Mouse (Mus musculus): ENCODE data around the gene Fam78a. TPM values are rescaled to one million over a fixed set of nuclear protein-coding genes. Genes with fewer than 3 reads are reported as not detected.

Fam78a gene
- polyA plus RNA-seq, 1 experiment from 2014 or later = 2.5 TPM

DNA sequence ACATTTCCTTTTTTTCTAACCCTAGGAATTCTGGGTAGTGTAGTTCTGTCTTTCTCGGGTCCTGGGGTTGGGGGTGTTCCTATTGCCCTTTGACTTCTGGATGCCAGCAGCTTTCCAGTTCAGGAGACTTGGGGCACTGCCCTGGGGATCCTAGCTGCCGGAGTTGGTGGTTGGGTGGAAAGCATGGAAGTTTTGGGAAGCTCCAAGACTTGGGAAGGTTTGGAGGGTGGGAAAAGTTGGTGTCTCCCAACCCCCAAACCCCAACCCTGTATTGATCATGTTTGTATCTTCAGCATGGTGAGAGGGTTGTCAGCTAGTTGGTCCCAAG is 179 bp upstream of the Fam78a start:
- TF ChIP-seq CTCF (IDR thresholded peaks at IDR 0.05) (no peak), EP300 (IDR thresholded peaks at IDR 0.05) (no peak)
- Histone ChIP-seq H3K9me3 (ENCODE audit: low read length) (no peaks in the 10 kb centered on the region), H3K27ac (ENCODE audit: low read length) (no peak overlapping the region)

GRCm38 (mm10) chr2:32083159-32084011 is 1.3 kb downstream of the Fam78a start:
- Histone ChIP-seq H3K27ac (ENCODE audit: low read length) (no peak overlapping the region), H3K9me3 (ENCODE audit: low read length) (no peaks in the 10 kb centered on the region), H3K27me3 (replicated peaks; ENCODE audit: insufficient read depth, low read length) (peaks cover 28% of the 10 kb centered on the region), H3K4me3 (ENCODE audit: low read depth, low read length) (peak overlapping the region; percentile 57), H3K4me2 (replicated peaks; ENCODE audit: low read depth, low read length) (peak overlapping the region; percentile 86), H3K9ac (replicated peaks; ENCODE audit: low read depth) (0 out of 2 replicates have a peak overlapping the region, but pooled peaks have one; percentile 26), H3K4me1 (ENCODE audit: insufficient read depth, low read depth, low read length) (peaks cover 5% of the 10 kb centered on the region; the same call in 1 of the 2 replicates), H3K36me3 (ENCODE audit: insufficient read depth, low read length) (no peaks in the 10 kb centered on the region)
- DNase-seq (ENCODE audit: low spot score) = peak; percentile 36
- ATAC-seq = peak; percentile 52
- TF ChIP-seq EP300 (IDR thresholded peaks at IDR 0.05) (no peak), CTCF (IDR thresholded peaks at IDR 0.05) (peak; percentile 35)
- under 1% methylated on average over 78 of the region's 91 CpGs for whole genome bisulfite sequencing

More for the DNA sequence above, 179 bp upstream of the Fam78a start:
- peak overlapping the region; percentile 86 for H3K4me2 ChIP-seq (replicated peaks; ENCODE audit: low read depth, low read length)
- DNase-seq (ENCODE audit: low spot score) (no peak), ATAC-seq (no peak)
- WGBS = 23% methylated on average over 2 of the region's 2 CpGs
- H3K4me1 ChIP-seq (ENCODE audit: insufficient read depth, low read depth, low read length) = peaks cover 7% of the 10 kb centered on the region; the same call in 1 of the 2 replicates
- no peak overlapping the region for H3K9ac ChIP-seq (replicated peaks; ENCODE audit: low read depth)
- peak overlapping the region; percentile 57 for H3K4me3 ChIP-seq (ENCODE audit: low read depth, low read length)
- no peaks in the 10 kb centered on the region for H3K36me3 ChIP-seq (ENCODE audit: insufficient read depth, low read length)
- H3K27me3 ChIP-seq (replicated peaks; ENCODE audit: insufficient read depth, low read length) = peaks cover 29% of the 10 kb centered on the region

DNA sequence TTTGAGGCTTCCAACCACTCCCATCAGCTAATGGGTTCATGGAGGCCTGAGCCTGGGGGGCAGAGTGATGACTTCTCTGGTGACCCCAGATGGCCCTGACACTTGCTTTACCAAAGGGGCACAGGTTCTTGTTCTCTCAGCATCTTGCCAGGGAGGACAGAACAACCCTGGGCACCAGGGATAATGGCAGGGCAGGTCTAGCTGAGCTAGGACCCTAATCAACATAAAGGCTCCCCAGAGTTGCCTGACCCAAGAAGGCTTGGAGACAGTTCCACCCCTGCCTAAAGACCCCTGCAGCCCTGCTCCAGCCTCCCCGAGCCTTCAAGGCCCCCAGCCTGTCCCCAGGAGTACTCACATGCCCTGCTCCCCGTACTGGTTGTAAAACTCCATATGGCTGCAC is 2.4 kb downstream of the Fam78a start:
- WGBS = 44% methylated on average over 2 of the region's 2 CpGs
- ATAC-seq = no peak
- H3K4me1 ChIP-seq (ENCODE audit: insufficient read depth, low read depth, low read length) = peaks cover 5% of the 10 kb centered on the region; the same call in 1 of the 2 replicates
- no peaks in the 10 kb centered on the region for H3K9me3 ChIP-seq (ENCODE audit: low read length)
- H3K36me3 ChIP-seq (ENCODE audit: insufficient read depth, low read length) = no peaks in the 10 kb centered on the region
- H3K27ac ChIP-seq (ENCODE audit: low read length) = peak overlapping the region; percentile 26; the same call in 1 of the 2 replicates
- TF ChIP-seq EP300 (IDR thresholded peaks at IDR 0.05) = no peak
- no peak for TF ChIP-seq CTCF (IDR thresholded peaks at IDR 0.05)
- H3K4me3 ChIP-seq (ENCODE audit: low read depth, low read length) = peak overlapping the region; percentile 57; the same call in 1 of the 2 replicates
- DNase-seq (ENCODE audit: low spot score) = no peak
- H3K4me2 ChIP-seq (replicated peaks; ENCODE audit: low read depth, low read length) = peak overlapping the region; percentile 86
- peaks cover 25% of the 10 kb centered on the region for H3K27me3 ChIP-seq (replicated peaks; ENCODE audit: insufficient read depth, low read length)
- H3K9ac ChIP-seq (replicated peaks; ENCODE audit: low read depth) = 0 out of 2 replicates have a peak overlapping the region, but pooled peaks have one; percentile 5

DNA sequence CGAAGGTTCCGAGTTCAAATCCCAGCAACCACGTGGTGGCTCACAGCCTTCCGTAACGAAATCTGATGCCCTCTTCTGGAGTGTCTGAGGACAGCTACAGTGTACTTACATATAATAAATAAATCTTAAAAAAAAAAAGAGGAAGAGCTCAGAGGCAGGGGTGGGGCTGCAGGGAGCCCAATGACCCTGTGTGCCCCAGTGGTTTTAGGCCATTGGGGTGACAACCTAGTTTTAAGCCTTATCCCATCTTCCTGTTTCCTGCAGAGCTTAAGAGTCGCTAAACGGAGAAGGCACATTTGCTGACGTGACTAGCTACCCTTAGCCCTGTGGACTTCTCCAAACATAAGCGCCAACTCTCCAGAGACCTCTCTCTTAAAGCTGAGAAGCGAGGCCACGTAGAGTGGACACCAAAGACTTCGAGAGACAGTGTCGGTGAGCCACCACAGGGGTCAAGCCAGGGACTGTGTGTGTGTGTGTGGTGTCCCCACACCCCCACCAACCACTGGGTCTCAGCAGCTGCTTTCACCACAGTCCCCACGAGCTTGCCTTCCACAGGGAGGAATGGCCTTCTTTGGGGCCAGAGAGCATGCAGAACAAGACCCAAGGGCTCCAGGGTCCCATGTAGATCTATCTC is 3.2 kb downstream of the Fam78a start:
- Histone ChIP-seq H3K4me1 (ENCODE audit: insufficient read depth, low read depth, low read length) (peaks cover 5% of the 10 kb centered on the region; the same call in 1 of the 2 replicates), H3K36me3 (ENCODE audit: insufficient read depth, low read length) (no peaks in the 10 kb centered on the region), H3K27me3 (replicated peaks; ENCODE audit: insufficient read depth, low read length) (peaks cover 25% of the 10 kb centered on the region), H3K27ac (ENCODE audit: low read length) (no peak overlapping the region), H3K9me3 (ENCODE audit: low read length) (no peaks in the 10 kb centered on the region), H3K9ac (replicated peaks; ENCODE audit: low read depth) (no peak overlapping the region), H3K4me2 (replicated peaks; ENCODE audit: low read depth, low read length) (peak overlapping the region; percentile 86), H3K4me3 (ENCODE audit: low read depth, low read length) (peak overlapping the region; percentile 57; the same call in 1 of the 2 replicates)
- TF ChIP-seq EP300 (IDR thresholded peaks at IDR 0.05) = no peak
- TF ChIP-seq CTCF (IDR thresholded peaks at IDR 0.05) = no peak
- 60% methylated on average over 14 of the region's 14 CpGs for WGBS
- no peak for ATAC-seq
- DNase-seq (ENCODE audit: low spot score) = peak; percentile 41

DNA sequence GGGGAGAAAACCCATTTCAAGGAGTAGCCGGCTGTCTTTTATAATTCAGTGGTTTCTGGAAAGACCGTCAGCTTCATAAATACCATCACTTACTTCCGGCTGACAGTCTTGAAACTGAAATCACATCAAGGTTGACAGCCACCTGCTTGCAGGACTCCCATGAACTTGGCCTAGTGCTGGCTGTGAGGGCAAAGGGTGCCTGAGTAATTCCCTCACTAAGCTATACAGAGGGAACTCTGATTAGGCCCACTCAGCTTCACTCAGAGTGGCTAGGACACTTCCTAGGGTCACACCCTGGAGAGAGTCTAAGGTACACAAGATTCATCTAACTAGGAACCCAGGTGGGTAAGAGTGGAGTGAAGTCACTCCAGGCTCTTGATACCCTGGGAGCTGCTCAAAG is 4.0 kb downstream of the Fam78a start:
- ATAC-seq = no peak
- Histone ChIP-seq H3K27me3 (replicated peaks; ENCODE audit: insufficient read depth, low read length) (peaks cover 25% of the 10 kb centered on the region), H3K4me1 (ENCODE audit: insufficient read depth, low read depth, low read length) (peaks cover 5% of the 10 kb centered on the region; the same call in 1 of the 2 replicates), H3K4me3 (ENCODE audit: low read depth, low read length) (no peak overlapping the region), H3K9me3 (ENCODE audit: low read length) (no peaks in the 10 kb centered on the region), H3K27ac (ENCODE audit: low read length) (no peak overlapping the region), H3K36me3 (ENCODE audit: insufficient read depth, low read length) (no peaks in the 10 kb centered on the region), H3K9ac (replicated peaks; ENCODE audit: low read depth) (no peak overlapping the region), H3K4me2 (replicated peaks; ENCODE audit: low read depth, low read length) (no peak overlapping the region)
- no peak for DNase-seq (ENCODE audit: low spot score)
- no peak for TF ChIP-seq EP300 (IDR thresholded peaks at IDR 0.05)
- no peak for TF ChIP-seq CTCF (IDR thresholded peaks at IDR 0.05)
- WGBS = 65% methylated on average over 3 of the region's 3 CpGs

GRCm38 (mm10) chr2:32079191-32079725 is 5.4 kb downstream of the Fam78a start:
- no peak overlapping the region for H3K4me3 ChIP-seq (ENCODE audit: low read depth, low read length)
- H3K4me2 ChIP-seq (replicated peaks; ENCODE audit: low read depth, low read length) = no peak overlapping the region
- no peak for DNase-seq (ENCODE audit: low spot score)
- H3K27ac ChIP-seq (ENCODE audit: low read length) = peak overlapping the region; percentile 68
- peaks cover 23% of the 10 kb centered on the region for H3K27me3 ChIP-seq (replicated peaks; ENCODE audit: insufficient read depth, low read length)
- H3K4me1 ChIP-seq (ENCODE audit: insufficient read depth, low read depth, low read length) = peaks cover 3% of the 10 kb centered on the region; the same call in 1 of the 2 replicates
- TF ChIP-seq EP300 (IDR thresholded peaks at IDR 0.05) (no peak), CTCF (IDR thresholded peaks at IDR 0.05) (no peak)
- WGBS = 79% methylated on average over 14 of the region's 14 CpGs
- no peaks in the 10 kb centered on the region for H3K9me3 ChIP-seq (ENCODE audit: low read length)
- H3K36me3 ChIP-seq (ENCODE audit: insufficient read depth, low read length) = no peaks in the 10 kb centered on the region
- no peak overlapping the region for H3K9ac ChIP-seq (replicated peaks; ENCODE audit: low read depth)
- ATAC-seq = no peak

Measured in lung, postnatal 0 days (tissue).